Mouse (Mus musculus): ENCODE results near the gene Ppp3r2.

Gene Ppp3r2

GRCm38 (mm10) chr4:49681812-49682211 lies at the start of gene Ppp3r2:
TSS of gene Ppp3r2 (minus strand) at chr4:49682024.
- no peak for DNase-seq (ENCODE audit: low spot score)

DNA sequence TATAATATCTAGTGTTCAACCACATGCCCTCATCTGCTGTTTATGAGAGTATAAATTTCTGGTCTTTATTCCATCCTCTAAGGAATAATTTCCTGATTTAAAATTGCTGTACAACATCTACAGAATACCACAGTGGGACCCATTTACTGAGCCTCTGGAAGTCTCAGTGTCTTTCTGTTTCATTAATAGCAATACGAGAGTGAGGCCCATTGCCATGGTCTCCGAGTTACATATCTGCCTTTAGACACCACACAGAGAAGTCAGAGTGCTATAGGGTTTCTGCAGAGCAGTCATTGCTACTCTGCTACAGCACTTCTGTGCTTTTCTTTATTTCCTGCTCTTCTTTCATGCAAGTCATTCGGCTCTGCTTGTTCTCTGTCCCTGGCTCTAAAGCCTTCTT lies 47.5 kb upstream of the Ppp3r2 start:
- DNase-seq (ENCODE audit: low spot score), result no peak

DNA sequence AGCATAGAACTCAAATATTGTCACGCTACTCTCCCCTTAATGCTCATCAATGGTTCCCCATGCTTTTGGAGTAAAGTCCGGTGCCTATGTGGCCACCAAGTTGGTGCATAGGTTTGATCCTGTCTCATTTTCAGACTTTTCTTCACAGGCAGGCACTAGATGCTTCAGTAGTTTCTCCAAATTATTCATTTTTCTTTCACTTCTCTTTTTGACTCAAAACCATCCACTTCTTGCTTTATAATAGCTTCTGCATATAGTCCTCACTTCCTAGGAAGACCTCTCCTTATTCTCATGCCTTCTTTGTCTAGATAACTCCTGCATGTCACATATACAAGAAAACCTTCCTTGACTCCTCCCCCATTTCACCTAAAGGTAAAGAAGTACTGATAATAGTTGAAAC lies 42.1 kb upstream of the Ppp3r2 start:
- no peak for DNase-seq (ENCODE audit: low spot score)

DNA sequence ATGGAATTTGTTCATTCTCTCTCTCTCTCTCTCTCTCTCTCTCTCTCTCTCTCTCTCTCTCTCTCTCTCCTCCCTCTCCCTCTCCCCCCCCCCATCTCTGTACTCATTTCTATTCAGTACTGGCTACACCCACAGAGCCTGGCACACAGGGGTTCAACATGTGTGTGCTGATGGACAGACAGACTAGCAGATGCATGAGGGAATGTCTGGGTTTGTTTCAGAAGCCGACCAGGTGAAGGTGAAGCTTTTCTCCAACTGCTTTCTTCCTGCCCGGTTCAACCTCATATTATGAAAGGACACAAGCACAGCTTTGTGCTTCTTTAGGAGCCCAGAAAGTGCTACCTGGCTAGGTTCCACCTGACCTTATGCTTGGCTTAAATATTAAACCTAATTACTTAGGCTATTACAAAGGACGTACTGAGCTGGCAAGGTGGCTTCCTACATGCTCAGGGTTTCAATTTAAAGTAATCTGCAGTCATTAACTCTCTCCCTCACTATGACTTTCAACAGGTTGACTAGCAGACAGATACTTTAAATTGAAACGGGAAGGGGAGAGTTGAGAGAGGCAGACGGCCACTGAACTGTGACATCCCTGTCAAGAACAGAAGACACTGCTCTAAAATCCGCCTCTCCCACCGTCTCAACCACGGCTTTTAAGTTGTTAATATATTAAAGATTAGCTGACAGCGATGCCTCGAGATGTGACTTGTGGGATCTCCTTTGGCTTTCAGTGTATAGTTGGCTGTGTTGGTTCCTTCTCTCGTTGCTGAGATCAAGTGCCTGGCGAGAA lies 9.8 kb upstream of the Ppp3r2 start:
- DNase-seq (ENCODE audit: low spot score), result no peak

- peak; percentile 81 for DNase-seq (ENCODE audit: low spot score)
Observed at GRCm38 (mm10) chr4:49688594-49689288, 6.9 kb upstream of the Ppp3r2 start.

DNA sequence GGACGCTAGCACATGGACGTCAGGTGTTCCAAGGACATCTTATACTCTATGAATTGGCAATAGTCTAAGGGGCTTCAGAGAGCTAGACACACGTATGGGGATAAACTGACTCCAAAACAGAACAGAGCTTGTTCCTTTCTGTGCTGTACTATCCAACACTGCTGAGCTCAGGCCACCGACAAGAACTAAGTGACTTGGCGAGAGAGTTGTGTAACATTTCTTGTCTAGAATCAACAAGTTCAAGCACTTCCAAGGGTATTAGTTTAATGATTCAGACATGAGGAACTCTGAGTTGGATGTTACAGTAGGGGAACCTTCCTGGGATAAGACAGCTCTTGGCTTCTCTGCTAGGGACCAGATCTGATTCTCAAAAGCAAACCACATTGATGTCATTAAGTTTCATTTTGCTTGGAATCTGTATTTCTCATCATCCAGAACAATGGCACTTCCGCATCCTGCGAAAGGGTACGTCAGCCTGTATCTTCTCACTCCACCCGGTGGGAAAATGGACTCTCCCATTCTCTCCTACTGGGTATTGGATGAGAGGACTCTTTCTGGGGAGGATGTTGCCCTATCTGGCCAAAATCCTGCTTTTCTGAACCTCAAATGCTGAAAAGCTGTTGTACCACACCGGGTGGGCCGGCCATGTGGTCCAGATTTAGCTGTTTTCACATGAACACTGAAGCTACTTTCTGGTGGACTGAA lies 1.5 kb downstream of the Ppp3r2 start:
- DNase-seq (ENCODE audit: low spot score), result no peak

- no peak for DNase-seq (ENCODE audit: low spot score)
Observed at GRCm38 (mm10) chr4:49676790-49677189, 5.0 kb downstream of the Ppp3r2 start.

DNA sequence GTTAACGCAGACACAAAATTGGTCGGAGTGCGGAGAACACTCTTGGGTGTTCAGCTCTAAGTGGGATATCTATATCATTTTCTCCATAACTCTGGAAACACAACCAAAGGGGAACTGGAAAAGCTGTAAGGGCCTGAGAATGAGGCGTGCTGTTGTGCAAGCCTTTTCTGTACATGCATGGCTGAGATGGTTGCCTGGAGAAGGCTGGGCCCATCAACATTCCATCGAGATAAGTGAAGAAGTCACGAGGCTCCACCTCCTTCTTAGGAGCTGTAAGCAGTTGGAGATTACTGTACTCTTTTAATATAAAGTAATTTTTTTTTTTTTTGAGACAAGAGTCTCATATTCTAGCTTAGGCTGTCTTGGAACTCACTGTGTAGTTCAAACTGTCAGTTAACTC lies 5.8 kb downstream of the Ppp3r2 start:
- DNase-seq (ENCODE audit: low spot score), result no peak

DNA sequence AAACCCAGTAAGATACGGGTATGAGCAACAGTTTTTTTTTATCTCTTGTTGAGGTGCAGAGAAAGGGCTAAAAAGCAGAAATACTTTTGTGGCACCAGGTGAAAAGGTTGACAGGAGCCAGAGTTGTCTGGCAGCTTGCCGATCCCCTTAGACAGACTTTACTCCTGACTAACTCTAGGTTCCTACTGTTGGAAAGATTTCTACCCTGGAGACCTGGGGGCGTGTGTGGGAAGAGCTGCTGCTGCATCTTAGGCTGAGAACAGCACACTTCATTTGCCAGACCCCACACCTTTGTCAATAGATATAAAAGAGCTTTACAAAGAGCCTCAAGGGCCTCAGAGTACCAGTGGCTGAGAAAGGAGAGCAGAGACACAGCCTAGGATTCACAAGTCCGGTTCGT lies 17.0 kb downstream of the Ppp3r2 start:
- DNase-seq (ENCODE audit: low spot score), result no peak

DNA sequence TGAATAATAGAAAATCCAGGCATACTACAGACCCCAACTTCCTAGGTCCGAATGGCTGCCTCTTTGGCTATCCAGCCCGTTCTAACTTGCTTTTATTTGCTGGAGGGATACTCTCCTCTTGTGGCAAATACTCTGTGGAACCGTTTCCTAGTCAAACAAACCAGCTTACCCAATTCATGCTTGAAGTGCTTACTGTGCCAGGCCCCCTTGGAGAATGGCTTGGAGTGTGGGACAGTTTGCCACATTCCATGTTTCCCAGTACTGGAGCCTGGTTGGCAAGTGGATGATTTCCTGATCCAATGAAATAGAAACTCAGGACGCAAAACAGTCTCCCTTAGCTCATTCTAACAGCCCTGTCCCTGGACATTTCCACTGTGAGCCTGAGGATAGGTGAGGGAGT lies 19.6 kb downstream of the Ppp3r2 start:
- DNase-seq (ENCODE audit: low spot score), result no peak

DNA sequence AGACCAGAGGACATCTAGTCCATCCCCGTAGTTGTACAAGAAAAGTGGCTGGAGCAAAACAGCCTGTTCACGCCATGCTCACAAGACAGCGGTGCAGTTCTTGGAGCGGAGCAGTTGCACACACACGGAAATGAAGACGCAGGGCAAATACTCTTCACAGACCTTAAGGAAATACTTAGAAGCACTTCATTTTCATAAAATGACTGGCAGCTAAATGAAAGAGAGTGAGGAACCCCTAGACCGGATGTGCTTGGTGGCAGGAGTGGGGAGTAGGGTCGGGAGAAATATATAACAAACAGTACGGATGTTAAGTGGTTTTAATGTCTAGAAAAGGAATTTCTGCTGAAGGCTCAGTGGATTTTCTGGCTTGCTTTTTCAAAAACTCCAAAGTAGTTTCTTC lies 20.2 kb downstream of the Ppp3r2 start:
- no peak for DNase-seq (ENCODE audit: low spot score)

DNA sequence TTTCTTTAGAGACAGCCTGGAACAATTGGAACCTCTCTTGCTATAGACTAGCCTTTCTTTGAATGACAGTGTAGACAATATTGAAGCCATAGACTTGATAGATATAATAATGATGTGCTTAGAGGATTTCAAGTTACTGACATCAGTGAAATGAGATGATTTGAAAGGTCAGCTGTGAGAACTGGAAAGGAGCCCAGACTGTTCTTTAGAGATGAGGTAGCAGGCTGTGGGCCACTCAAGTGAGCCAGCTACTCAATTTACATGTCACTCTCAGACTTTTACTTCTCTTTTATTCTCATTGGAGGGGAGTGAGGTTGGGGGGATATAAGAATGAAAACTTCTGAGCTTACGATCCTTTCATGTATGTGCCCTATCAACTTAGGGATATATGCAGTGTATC lies 22.4 kb downstream of the Ppp3r2 start:
- DNase-seq (ENCODE audit: low spot score), result no peak

GRCm38 (mm10) chr4:49639913-49640312 lies 41.9 kb downstream of the Ppp3r2 start:
- no peak for DNase-seq (ENCODE audit: low spot score)

- DNase-seq (ENCODE audit: low spot score), result no peak
Observed at GRCm38 (mm10) chr4:49637821-49638220, 44.0 kb downstream of the Ppp3r2 start.

DNA sequence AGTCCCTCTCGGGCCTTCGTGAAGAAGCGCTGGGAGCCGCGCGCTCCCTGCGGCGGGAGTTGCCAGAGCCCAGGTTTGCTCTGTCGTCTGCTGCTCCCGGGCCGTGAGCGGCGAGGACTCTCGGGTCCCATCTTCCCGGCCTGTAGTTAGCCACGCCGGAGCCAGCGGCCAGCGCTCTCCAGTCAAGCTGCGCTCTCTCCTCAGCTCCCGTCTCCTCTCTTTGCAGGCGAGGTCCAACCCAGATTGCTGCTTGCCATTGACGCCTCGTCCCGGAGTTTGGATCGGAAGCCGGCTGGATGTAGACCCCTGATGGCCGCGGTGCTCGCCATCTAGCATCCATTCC lies 49.7 kb downstream of the Ppp3r2 start:
- no peak for DNase-seq (ENCODE audit: low spot score)

- peak; percentile 99 for DNase-seq (ENCODE audit: low spot score)
Observed at GRCm38 (mm10) chr4:49631319-49632138, 50.3 kb downstream of the Ppp3r2 start, which contains the start of gene Rnf20. TSS of gene Rnf20 (plus strand) at chr4:49632006.

DNA sequence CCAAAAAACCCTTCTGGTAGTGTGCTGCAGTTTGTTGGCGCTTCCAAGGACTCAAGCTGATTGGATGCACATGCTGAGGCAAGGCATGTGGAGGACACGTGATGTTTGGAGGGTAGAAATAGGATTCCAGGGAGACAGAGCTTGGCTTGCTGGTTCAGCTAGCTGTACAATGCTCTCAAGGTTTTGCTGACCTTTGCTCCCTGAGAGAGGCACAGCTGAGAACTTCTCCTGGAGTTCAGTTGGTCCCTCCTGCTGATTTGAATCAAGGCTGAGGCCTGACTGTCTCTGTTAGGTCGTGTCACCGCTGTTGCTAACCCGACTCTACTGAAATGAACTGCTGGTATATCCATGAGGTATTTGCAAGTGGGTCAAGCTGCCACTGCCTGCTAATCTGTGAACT lies 52.9 kb downstream of the Ppp3r2 start:
- DNase-seq (ENCODE audit: low spot score), result no peak
